8 mouse cellular contexts compared by ENCODE assay signal in the genomic region with DNA sequence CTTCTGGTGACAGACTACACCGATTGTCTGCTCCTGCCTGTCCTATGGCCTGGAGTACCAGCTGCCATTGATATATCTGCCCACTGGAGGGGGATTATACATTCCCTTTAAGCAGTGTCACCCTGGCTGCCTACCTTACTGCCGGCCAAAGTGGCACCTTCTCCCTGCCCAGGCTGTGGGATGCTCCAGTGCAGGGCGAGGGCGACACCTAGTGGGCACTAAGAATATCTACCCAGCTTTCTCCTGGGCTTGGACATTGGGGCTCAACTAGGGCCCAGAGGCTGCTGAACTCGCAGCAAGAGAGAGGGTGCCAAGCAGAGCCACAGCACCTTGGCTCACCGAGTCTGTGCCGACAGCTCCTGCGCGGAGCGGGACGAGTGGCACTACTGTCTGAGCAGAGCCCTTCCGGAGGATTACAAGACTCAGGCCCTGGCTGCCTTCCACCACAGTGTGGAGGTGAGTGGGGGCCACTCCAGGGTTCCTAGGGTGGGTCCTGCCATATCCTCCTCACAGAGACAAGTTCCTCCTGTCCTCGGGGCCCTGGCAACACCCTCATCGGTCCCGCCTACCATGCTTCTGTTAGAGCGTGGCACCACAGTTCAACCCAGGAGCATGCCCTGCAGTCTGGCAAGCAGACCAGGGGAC. TPM values are rescaled to one million over a fixed set of nuclear protein-coding genes. Genes with fewer than 3 reads are reported as not detected.
DNase-seq lines count a peak whose midpoint lies in the region; ATAC-seq and TF ChIP-seq lines count a peak whose summit lies in the region.

No protein-coding gene starts in this region.

- no peaks in the 10 kb centered on the region for H3K9me3 ChIP-seq in heart, embryonic 16.5 days (replicated peaks; ENCODE audit: control insufficient read depth, low read length)
- no peaks in the 10 kb centered on the region for H3K9me3 ChIP-seq in liver, embryonic 16.5 days (replicated peaks; ENCODE audit: control insufficient read depth, low read length)
- H3K9me3 ChIP-seq in neural tube, embryonic 13.5 days: no peaks in the 10 kb centered on the region
- H3K9me3 ChIP-seq in stomach, postnatal 0 days (ENCODE audit: control insufficient read depth, low read length): no peaks in the 10 kb centered on the region

- TF ChIP-seq EP300 in stomach, postnatal 0 days (optimal IDR thresholded peaks at IDR 0.05): no peak

- TF ChIP-seq POLR2A in brain, embryonic 14.5 days (IDR thresholded peaks at IDR 0.05; ENCODE audit: borderline replicate concordance, extremely low read depth, insufficient read depth, insufficient read length, poor library complexity, severe bottlenecking): no peak

- peak; percentile 97 for TF ChIP-seq CTCF in brain, embryonic 14.5 days (IDR thresholded peaks at IDR 0.05; ENCODE audit: borderline replicate concordance, extremely low read depth, insufficient read depth, insufficient read length)
- peak; percentile 99 for TF ChIP-seq CTCF in stomach, postnatal 0 days (IDR thresholded peaks at IDR 0.05; ENCODE audit: low read depth)

- no peak overlapping the region for H3K9ac ChIP-seq in heart, embryonic 16.5 days (ENCODE audit: low read length)
- H3K9ac ChIP-seq in liver, embryonic 16.5 days (ENCODE audit: low read depth, low read length): no peak overlapping the region
- 0 out of 2 replicates have a peak overlapping the region, but pooled peaks have one; percentile 6 for H3K9ac ChIP-seq in neural tube, embryonic 13.5 days
- no peak overlapping the region for H3K9ac ChIP-seq in stomach, postnatal 0 days (ENCODE audit: low read length)

- H3K4me3 ChIP-seq in heart, embryonic 16.5 days (ENCODE audit: low read length): no peak overlapping the region
- H3K4me3 ChIP-seq in liver, embryonic 16.5 days (ENCODE audit: low read depth, low read length): no peak overlapping the region
- no peak overlapping the region for H3K4me3 ChIP-seq in neural tube, embryonic 13.5 days
- no peak overlapping the region for H3K4me3 ChIP-seq in stomach, postnatal 0 days (ENCODE audit: low read depth, low read length)

- H3K27ac ChIP-seq in heart, embryonic 16.5 days (ENCODE audit: low read length): no peak overlapping the region
- no peak overlapping the region for H3K27ac ChIP-seq in liver, embryonic 16.5 days (ENCODE audit: low read length)
- H3K27ac ChIP-seq in neural tube, embryonic 13.5 days (replicated peaks): 0 out of 2 replicates have a peak overlapping the region, but pooled peaks have one; percentile 23
- no peak overlapping the region for H3K27ac ChIP-seq in stomach, postnatal 0 days (replicated peaks)

- no peak overlapping the region for H3K4me2 ChIP-seq in heart, embryonic 16.5 days (ENCODE audit: low read depth, low read length)
- no peak overlapping the region for H3K4me2 ChIP-seq in liver, embryonic 16.5 days (ENCODE audit: low read depth, low read length)
- H3K4me2 ChIP-seq in neural tube, embryonic 13.5 days: no peak overlapping the region
- H3K4me2 ChIP-seq in stomach, postnatal 0 days (replicated peaks; ENCODE audit: low read depth): no peak overlapping the region

- DNase-seq in CD8-positive naive resting alpha-beta T cell, adult 2 months (ENCODE audit: low read depth in 2 of 2, low spot score in 2 of 2): peak; percentile 42 to 59
- peak; percentile 86 for DNase-seq in brain, embryonic 14.5 days (ENCODE audit: low read depth)
- DNase-seq in kidney, postnatal 14 days: peak; percentile 84
- DNase-seq in stomach, postnatal 0 days (ENCODE audit: low spot score): peak; percentile 74

- 29% methylated on average over 16 of the region's 16 CpGs for WGBS in heart, embryonic 16.5 days
- WGBS in liver, embryonic 16.5 days (ENCODE audit: insufficient replicate concordance): 43% methylated on average over 16 of the region's 16 CpGs
- 34% methylated on average over 16 of the region's 16 CpGs for WGBS in neural tube, embryonic 13.5 days
- 26% methylated on average over 16 of the region's 16 CpGs for WGBS in stomach, postnatal 0 days

- H3K27me3 ChIP-seq in heart, embryonic 16.5 days (ENCODE audit: control insufficient read depth, insufficient read depth, low read length): no peaks in the 10 kb centered on the region
- no peaks in the 10 kb centered on the region; the same call in 1 of the 2 replicates for H3K27me3 ChIP-seq in liver, embryonic 16.5 days (ENCODE audit: control insufficient read depth, insufficient read depth, low read depth, low read length)
- no peaks in the 10 kb centered on the region for H3K27me3 ChIP-seq in neural tube, embryonic 13.5 days
- H3K27me3 ChIP-seq in stomach, postnatal 0 days (ENCODE audit: control insufficient read depth, insufficient read depth, low read length): no peaks in the 10 kb centered on the region

- H3K36me3 ChIP-seq in heart, embryonic 16.5 days (ENCODE audit: control insufficient read depth, insufficient read depth): no peaks in the 10 kb centered on the region
- H3K36me3 ChIP-seq in liver, embryonic 16.5 days (ENCODE audit: control insufficient read depth, insufficient read depth): no peaks in the 10 kb centered on the region
- no peaks in the 10 kb centered on the region for H3K36me3 ChIP-seq in neural tube, embryonic 13.5 days
- H3K36me3 ChIP-seq in stomach, postnatal 0 days (ENCODE audit: control insufficient read depth, insufficient read depth, low read length): no peaks in the 10 kb centered on the region

- no peaks in the 10 kb centered on the region for H3K4me1 ChIP-seq in heart, embryonic 16.5 days (ENCODE audit: control insufficient read depth, insufficient read depth, low read length)
- H3K4me1 ChIP-seq in liver, embryonic 16.5 days (ENCODE audit: control insufficient read depth, low read depth, low read length): no peaks in the 10 kb centered on the region
- H3K4me1 ChIP-seq in neural tube, embryonic 13.5 days (replicated peaks): peaks cover 16% of the 10 kb centered on the region
- no peaks in the 10 kb centered on the region for H3K4me1 ChIP-seq in stomach, postnatal 0 days (replicated peaks; ENCODE audit: control insufficient read depth, insufficient read depth)

- peak; percentile 73 for ATAC-seq in erythroid progenitor cell, adult 5-6 weeks (replicated peaks; ENCODE audit: low FRiP score, poor library complexity, severe bottlenecking)
- peak; percentile 50; the same call in 1 of the 2 replicates for ATAC-seq in heart, embryonic 16.5 days (replicated peaks; ENCODE audit: extremely low read depth, insufficient read depth, low FRiP score)
- peak; percentile 64 for ATAC-seq in liver, embryonic 16.5 days (ENCODE audit: low read depth)
- peak; percentile 79 for ATAC-seq in neural tube, embryonic 13.5 days (ENCODE audit: low read depth)
- peak; percentile 81 for ATAC-seq in stomach, postnatal 0 days (ENCODE audit: low FRiP score, low TSS enrichment)

RNA-seq across cellular contexts. Expression of gene Nr2c2, which starts 23.9 kb away (rescaled TPM):
- 38.3 and 44.6 TPM in 2 replicates for polyA plus RNA-seq in brain, embryonic 14.5 days (2012; rRNA removed)
- total RNA-seq in erythroid progenitor cell, adult 5-6 weeks (2015; ENCODE audit: low replicate concordance): 46.5 and 61.3 TPM in 2 replicates
- 63.6 and 72.8 TPM in 2 replicates for total RNA-seq in erythroid progenitor cell, adult 5-6 weeks (2017; ENCODE audit: low replicate concordance)
- polyA plus RNA-seq in heart, embryonic 16.5 days (2015; fragmentation: Nextera tagmentation; extraction: Ambion mirVana): 10.0 and 11.2 TPM in 2 replicates
- polyA plus RNA-seq in liver, embryonic 16.5 days (2015; fragmentation: Nextera tagmentation; extraction: Ambion mirVana): 3.9 and 4.3 TPM in 2 replicates
- polyA plus RNA-seq in neural tube, embryonic 13.5 days (2015; fragmentation: Nextera tagmentation; extraction: Ambion mirVana): 27.0 and 33.6 TPM in 2 replicates
- 6.9 and 9.0 TPM in 2 replicates for polyA plus RNA-seq in stomach, postnatal 0 days (2015; fragmentation: Nextera tagmentation; extraction: Ambion mirVana)
